Mouse (Mus musculus) liver, adult 2 months (tissue): ENCODE data around the gene Syt2.

Source experiments
- CTCF ChIP-seq: fragments of 200-500 bp; IDR thresholded peaks from 2 replicates; pipeline ENCODE4 v1.5.1; 2011; ENCODE audit warnings: low read depth, low read length, control low read depth
- POLR2A ChIP-seq: fragments of 200-500 bp; IDR thresholded peaks from 2 replicates; pipeline ENCODE4 v1.6.1; 2011; ENCODE audit warnings: low read length, control low read depth; ENCODE audit not compliant: insufficient read depth; ENCODE audit errors: extremely low read depth

DNA sequence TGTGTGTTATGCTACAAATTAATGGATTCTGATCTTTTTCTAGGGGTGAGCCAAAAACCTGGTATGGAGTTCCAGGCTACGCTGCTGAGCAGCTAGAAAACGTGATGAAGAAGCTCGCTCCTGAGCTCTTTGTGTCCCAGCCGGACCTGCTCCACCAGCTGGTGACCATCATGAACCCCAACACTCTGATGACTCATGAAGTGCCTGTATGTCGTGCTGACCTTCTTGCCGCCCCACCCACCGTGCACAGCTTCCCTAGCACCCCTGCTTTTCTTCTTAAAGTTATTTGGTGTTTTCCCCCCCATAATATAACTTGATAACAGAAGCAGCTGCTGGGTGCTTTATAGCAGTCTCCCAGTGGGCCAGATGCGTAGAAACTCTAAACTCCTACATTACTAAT lies 40.8 kb upstream of the Syt2 start:
- TF ChIP-seq POLR2A (no peak), CTCF (no peak)
